Mouse (Mus musculus): ENCODE data around the gene Ccdc9b.

DNA sequence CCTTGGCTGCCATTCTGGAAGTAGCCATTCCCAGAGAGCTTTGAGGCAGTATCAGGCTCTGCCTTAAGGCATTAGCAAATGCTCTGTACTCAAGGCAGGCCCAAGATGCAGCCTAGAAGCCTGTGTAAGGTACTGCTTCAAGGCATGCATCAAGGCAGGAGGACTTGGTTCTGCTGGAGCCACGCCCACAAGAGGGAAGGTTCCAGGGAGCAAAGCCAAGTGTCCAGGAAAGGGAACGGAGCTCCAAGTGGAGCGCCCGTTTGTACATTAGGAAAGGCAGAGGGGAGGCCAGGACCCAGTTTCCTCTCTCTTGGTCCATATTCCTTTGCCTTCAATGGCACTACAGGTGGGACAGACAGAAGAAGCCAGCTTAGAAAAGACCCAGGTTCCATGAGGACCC, 54.0 kb downstream of the Ccdc9b start:
- no peak for TF ChIP-seq TAL1 (IDR thresholded peaks at IDR 0.05; ENCODE audit: low read length)
- no peak for TF ChIP-seq GATA1 (IDR thresholded peaks at IDR 0.05; ENCODE audit: low read length)
